Mouse (Mus musculus): ENCODE data around the gene Adamts12. TPM values are rescaled to one million over a fixed set of nuclear protein-coding genes. Genes with fewer than 3 reads are reported as not detected.

Gene Adamts12
- polyA plus RNA-seq, 2 experiments: 8.7 to 10.6 TPM

- no peak for TF ChIP-seq POLR2A (IDR thresholded peaks at IDR 0.05; ENCODE audit: borderline replicate concordance, extremely low read depth, insufficient read depth, insufficient read length)
- no peak overlapping the region for H3K4me3 ChIP-seq (replicated peaks; ENCODE audit: low read length)
- no peaks in the 10 kb centered on the region for H3K4me1 ChIP-seq (ENCODE audit: control insufficient read depth, insufficient read depth, low read length)
- ATAC-seq (ENCODE audit: low FRiP score, low read depth) (no peak), DNase-seq (ENCODE audit: low spot score) (no peak)
- H3K9me3 ChIP-seq (ENCODE audit: control insufficient read depth, low read length): no peaks in the 10 kb centered on the region
- no peak overlapping the region for H3K9ac ChIP-seq (ENCODE audit: low read depth, low read length, severe bottlenecking)
- H3K27ac ChIP-seq (replicated peaks; ENCODE audit: low read depth, low read length): no peak overlapping the region
- 82% methylated on average over 7 of the region's 7 CpGs for WGBS
- H3K36me3 ChIP-seq (ENCODE audit: control insufficient read depth, insufficient read depth, low read length): no peaks in the 10 kb centered on the region
- no peaks in the 10 kb centered on the region for H3K27me3 ChIP-seq (ENCODE audit: control insufficient read depth, insufficient read depth, low read length)
- H3K4me2 ChIP-seq (replicated peaks; ENCODE audit: low read depth, low read length, severe bottlenecking): no peak overlapping the region
Measured at GRCm38 (mm10) chr15:11198246-11198795, 133.7 kb downstream of the Adamts12 start.

DNA sequence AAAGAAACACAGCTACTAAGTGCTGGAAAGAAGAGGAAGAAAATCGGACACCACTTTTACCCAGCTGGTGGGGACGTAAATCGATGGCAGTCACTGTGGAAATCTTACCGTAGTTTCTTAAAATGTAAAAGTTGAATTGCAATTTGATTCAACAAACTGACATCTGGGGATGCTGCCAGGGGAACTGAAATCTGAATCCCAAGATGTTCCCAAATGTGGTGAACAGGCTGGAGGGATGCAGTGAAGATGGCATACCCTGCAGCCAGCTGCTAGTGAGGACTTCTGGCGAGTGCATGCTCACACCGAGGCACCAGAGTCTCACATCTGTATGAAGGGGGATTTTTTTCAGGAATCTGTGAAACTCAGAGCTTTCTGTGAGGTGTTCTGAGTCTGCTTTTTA is 138.5 kb downstream of the Adamts12 start:
- no peak overlapping the region for H3K27ac ChIP-seq (replicated peaks; ENCODE audit: low read depth, low read length)
- H3K4me3 ChIP-seq (replicated peaks; ENCODE audit: low read length): no peak overlapping the region
- H3K4me2 ChIP-seq (replicated peaks; ENCODE audit: low read depth, low read length, severe bottlenecking): no peak overlapping the region
- H3K36me3 ChIP-seq (ENCODE audit: control insufficient read depth, insufficient read depth, low read length): no peaks in the 10 kb centered on the region
- no peak for DNase-seq (ENCODE audit: low spot score)
- WGBS: 70% methylated on average over 6 of the region's 6 CpGs
- TF ChIP-seq POLR2A (IDR thresholded peaks at IDR 0.05; ENCODE audit: borderline replicate concordance, extremely low read depth, insufficient read depth, insufficient read length): no peak
- H3K4me1 ChIP-seq (ENCODE audit: control insufficient read depth, insufficient read depth, low read length): no peaks in the 10 kb centered on the region
- H3K27me3 ChIP-seq (ENCODE audit: control insufficient read depth, insufficient read depth, low read length): no peaks in the 10 kb centered on the region
- no peaks in the 10 kb centered on the region for H3K9me3 ChIP-seq (ENCODE audit: control insufficient read depth, low read length)
- H3K9ac ChIP-seq (ENCODE audit: low read depth, low read length, severe bottlenecking): no peak overlapping the region
- ATAC-seq (ENCODE audit: low FRiP score, low read depth): no peak

DNA sequence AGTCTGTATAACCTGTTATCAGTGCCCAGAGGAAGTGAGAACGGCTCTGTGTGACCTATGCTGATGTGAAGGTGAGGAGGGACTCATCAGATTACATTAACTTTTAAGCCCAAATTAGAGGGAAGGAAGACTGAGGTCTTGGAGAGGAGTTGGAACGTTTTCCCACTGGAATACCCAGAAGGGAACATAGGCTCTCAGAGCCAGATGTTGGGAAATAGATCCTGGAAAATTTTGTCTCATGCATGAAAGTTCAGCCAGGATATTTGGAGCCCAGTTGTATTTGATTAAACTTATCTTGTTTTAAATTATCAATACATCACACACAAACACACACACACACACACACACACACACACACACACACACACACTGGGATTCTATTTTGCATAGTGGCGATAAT is 140.3 kb downstream of the Adamts12 start:
- no peaks in the 10 kb centered on the region for H3K36me3 ChIP-seq (ENCODE audit: control insufficient read depth, insufficient read depth, low read length)
- no peak for TF ChIP-seq POLR2A (IDR thresholded peaks at IDR 0.05; ENCODE audit: borderline replicate concordance, extremely low read depth, insufficient read depth, insufficient read length)
- ATAC-seq (ENCODE audit: low FRiP score, low read depth) (no peak), DNase-seq (ENCODE audit: low spot score) (no peak)
- no peaks in the 10 kb centered on the region for H3K27me3 ChIP-seq (ENCODE audit: control insufficient read depth, insufficient read depth, low read length)
- H3K4me2 ChIP-seq (replicated peaks; ENCODE audit: low read depth, low read length, severe bottlenecking): no peak overlapping the region
- no peak overlapping the region for H3K9ac ChIP-seq (ENCODE audit: low read depth, low read length, severe bottlenecking)
- H3K4me1 ChIP-seq (ENCODE audit: control insufficient read depth, insufficient read depth, low read length): no peaks in the 10 kb centered on the region
- no peaks in the 10 kb centered on the region for H3K9me3 ChIP-seq (ENCODE audit: control insufficient read depth, low read length)
- H3K4me3 ChIP-seq (replicated peaks; ENCODE audit: low read length): no peak overlapping the region
- H3K27ac ChIP-seq (replicated peaks; ENCODE audit: low read depth, low read length): no peak overlapping the region
- WGBS: 73% methylated on average over 3 of the region's 3 CpGs

DNA sequence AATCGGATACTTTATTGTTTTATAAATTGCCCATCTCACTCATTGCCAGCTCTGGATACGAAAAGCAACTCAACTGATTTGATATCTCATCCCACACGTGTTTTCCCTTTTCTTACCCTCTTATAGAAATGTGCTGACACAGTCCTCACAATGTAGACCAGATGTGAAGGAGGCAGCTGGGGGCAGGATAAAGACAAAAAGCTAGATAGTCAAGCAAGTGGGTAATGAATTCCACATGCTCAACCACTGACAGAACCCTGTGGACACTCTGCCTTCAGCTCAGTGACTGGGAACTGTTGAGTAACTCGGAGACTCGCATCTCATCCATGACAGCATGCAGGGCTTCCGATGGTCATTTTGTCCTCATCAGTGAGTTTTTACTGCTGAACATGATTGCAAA is 146.4 kb downstream of the Adamts12 start:
- no peak overlapping the region for H3K9ac ChIP-seq (ENCODE audit: low read depth, low read length, severe bottlenecking)
- peaks cover 9% of the 10 kb centered on the region; the same call in 1 of the 2 replicates for H3K4me1 ChIP-seq (ENCODE audit: control insufficient read depth, insufficient read depth, low read length)
- ATAC-seq (ENCODE audit: low FRiP score, low read depth) (peak; percentile 84), DNase-seq (ENCODE audit: low spot score) (peak; percentile 75)
- no peak overlapping the region for H3K4me2 ChIP-seq (replicated peaks; ENCODE audit: low read depth, low read length, severe bottlenecking)
- no peaks in the 10 kb centered on the region for H3K36me3 ChIP-seq (ENCODE audit: control insufficient read depth, insufficient read depth, low read length)
- H3K27me3 ChIP-seq (ENCODE audit: control insufficient read depth, insufficient read depth, low read length): no peaks in the 10 kb centered on the region
- TF ChIP-seq POLR2A (IDR thresholded peaks at IDR 0.05; ENCODE audit: borderline replicate concordance, extremely low read depth, insufficient read depth, insufficient read length): no peak
- no peak overlapping the region for H3K4me3 ChIP-seq (replicated peaks; ENCODE audit: low read length)
- no peak overlapping the region for H3K27ac ChIP-seq (replicated peaks; ENCODE audit: low read depth, low read length)
- H3K9me3 ChIP-seq (ENCODE audit: control insufficient read depth, low read length): no peaks in the 10 kb centered on the region
- WGBS: 29% methylated on average over 6 of the region's 6 CpGs

- no peak overlapping the region for H3K4me3 ChIP-seq (replicated peaks; ENCODE audit: low read length)
- no peaks in the 10 kb centered on the region for H3K36me3 ChIP-seq (ENCODE audit: control insufficient read depth, insufficient read depth, low read length)
- no peaks in the 10 kb centered on the region for H3K9me3 ChIP-seq (ENCODE audit: control insufficient read depth, low read length)
- ATAC-seq (ENCODE audit: low FRiP score, low read depth) (no peak), DNase-seq (ENCODE audit: low spot score) (no peak)
- 84% methylated on average over 4 of the region's 4 CpGs for WGBS
- TF ChIP-seq POLR2A (IDR thresholded peaks at IDR 0.05; ENCODE audit: borderline replicate concordance, extremely low read depth, insufficient read depth, insufficient read length): no peak
- H3K27me3 ChIP-seq (ENCODE audit: control insufficient read depth, insufficient read depth, low read length): no peaks in the 10 kb centered on the region
- no peaks in the 10 kb centered on the region for H3K4me1 ChIP-seq (ENCODE audit: control insufficient read depth, insufficient read depth, low read length)
- H3K27ac ChIP-seq (replicated peaks; ENCODE audit: low read depth, low read length): no peak overlapping the region
- no peak overlapping the region for H3K9ac ChIP-seq (ENCODE audit: low read depth, low read length, severe bottlenecking)
- H3K4me2 ChIP-seq (replicated peaks; ENCODE audit: low read depth, low read length, severe bottlenecking): no peak overlapping the region
Measured at GRCm38 (mm10) chr15:11233906-11234632, 169.5 kb downstream of the Adamts12 start.

All from limb, embryonic 14.5 days (tissue).